Mouse (Mus musculus): ENCODE measurements around the gene Slc7a4.

Gene Slc7a4

GRCm38 (mm10) chr16:17526223-17526622 is 56.8 kb downstream of the Slc7a4 start:
- ATAC-seq (ENCODE audit: insufficient number of reproducible peaks, low FRiP score, low TSS enrichment) = no peak

- no peak for ATAC-seq (ENCODE audit: insufficient number of reproducible peaks, low FRiP score, low TSS enrichment)
Observed at GRCm38 (mm10) chr16:17525524-17525923, 57.5 kb downstream of the Slc7a4 start.

- ATAC-seq (ENCODE audit: insufficient number of reproducible peaks, low FRiP score, low TSS enrichment) = no peak
Observed at GRCm38 (mm10) chr16:17524156-17524555, 58.9 kb downstream of the Slc7a4 start.

Data from cerebellum, adult (tissue).